Mouse (Mus musculus): ENCODE data around the gene Glrb. TPM values are rescaled to one million over a fixed set of nuclear protein-coding genes. Genes with fewer than 3 reads are reported as not detected.
A peak's percentile ranks its signal among the peaks of the same experiment; 100 is the strongest.

Gene Glrb
- polyA plus RNA-seq, 1 experiment from 2014 or later, result 26.9 TPM

GRCm38 (mm10) chr3:80880660-80881293 is 32.7 kb downstream of the Glrb start:
- H3K4me1 ChIP-seq (replicated peaks), result peaks cover 40% of the 10 kb centered on the region
- ATAC-seq (ENCODE audit: insufficient number of reproducible peaks, insufficient read depth, low FRiP score, low TSS enrichment, low read depth), result no peak
- H3K27me3 ChIP-seq, result no peaks in the 10 kb centered on the region
- WGBS, result 68% methylated on average over 6 of the region's 6 CpGs
- no peak overlapping the region for H3K9ac ChIP-seq (replicated peaks)
- no peaks in the 10 kb centered on the region; the same call in 1 of the 2 replicates for H3K36me3 ChIP-seq
- H3K4me2 ChIP-seq, result no peak overlapping the region
- H3K4me3 ChIP-seq (replicated peaks), result no peak overlapping the region
- no peaks in the 10 kb centered on the region for H3K9me3 ChIP-seq
- no peak overlapping the region for H3K27ac ChIP-seq

GRCm38 (mm10) chr3:80878571-80878970 is 34.9 kb downstream of the Glrb start:
- Histone ChIP-seq H3K36me3 (peaks cover 1% of the 10 kb centered on the region; the same call in 1 of the 2 replicates), H3K4me3 (replicated peaks) (no peak overlapping the region), H3K27ac (peak overlapping the region; percentile 64; the same call in 1 of the 2 replicates), H3K9me3 (no peaks in the 10 kb centered on the region), H3K4me2 (no peak overlapping the region), H3K4me1 (replicated peaks) (peaks cover 21% of the 10 kb centered on the region), H3K9ac (replicated peaks) (no peak overlapping the region), H3K27me3 (no peaks in the 10 kb centered on the region)
- 5% methylated on average over 5 of the region's 5 CpGs for WGBS
- peak; percentile 97 for ATAC-seq (ENCODE audit: insufficient number of reproducible peaks, insufficient read depth, low FRiP score, low TSS enrichment, low read depth)

- 79% methylated on average over 7 of the region's 7 CpGs for WGBS
- no peak for ATAC-seq (ENCODE audit: insufficient number of reproducible peaks, insufficient read depth, low FRiP score, low TSS enrichment, low read depth)
- H3K36me3 ChIP-seq, result peaks cover 6% of the 10 kb centered on the region; the same call in 1 of the 2 replicates
Measured at GRCm38 (mm10) chr3:80874690-80875353, 38.6 kb downstream of the Glrb start.

GRCm38 (mm10) chr3:80874081-80874480 is 39.4 kb downstream of the Glrb start:
- H3K36me3 ChIP-seq, result peaks cover 6% of the 10 kb centered on the region; the same call in 1 of the 2 replicates
- H3K4me3 ChIP-seq (replicated peaks), result no peak overlapping the region
- no peak overlapping the region for H3K4me2 ChIP-seq
- 56% methylated on average over 5 of the region's 5 CpGs for WGBS
- H3K9ac ChIP-seq (replicated peaks), result no peak overlapping the region
- H3K27ac ChIP-seq, result no peak overlapping the region
- H3K9me3 ChIP-seq, result no peaks in the 10 kb centered on the region
- no peak for ATAC-seq (ENCODE audit: insufficient number of reproducible peaks, insufficient read depth, low FRiP score, low TSS enrichment, low read depth)
- H3K4me1 ChIP-seq (replicated peaks), result peaks cover 8% of the 10 kb centered on the region
- no peaks in the 10 kb centered on the region for H3K27me3 ChIP-seq

More at GRCm38 (mm10) chr3:80874690-80875353, 38.6 kb downstream of the Glrb start:
- no peaks in the 10 kb centered on the region for H3K9me3 ChIP-seq
- H3K27me3 ChIP-seq, result no peaks in the 10 kb centered on the region
- no peak overlapping the region for H3K4me3 ChIP-seq (replicated peaks)
- H3K4me1 ChIP-seq (replicated peaks), result peaks cover 12% of the 10 kb centered on the region
- no peak overlapping the region for H3K4me2 ChIP-seq
- no peak overlapping the region for H3K9ac ChIP-seq (replicated peaks)
- no peak overlapping the region for H3K27ac ChIP-seq

DNA sequence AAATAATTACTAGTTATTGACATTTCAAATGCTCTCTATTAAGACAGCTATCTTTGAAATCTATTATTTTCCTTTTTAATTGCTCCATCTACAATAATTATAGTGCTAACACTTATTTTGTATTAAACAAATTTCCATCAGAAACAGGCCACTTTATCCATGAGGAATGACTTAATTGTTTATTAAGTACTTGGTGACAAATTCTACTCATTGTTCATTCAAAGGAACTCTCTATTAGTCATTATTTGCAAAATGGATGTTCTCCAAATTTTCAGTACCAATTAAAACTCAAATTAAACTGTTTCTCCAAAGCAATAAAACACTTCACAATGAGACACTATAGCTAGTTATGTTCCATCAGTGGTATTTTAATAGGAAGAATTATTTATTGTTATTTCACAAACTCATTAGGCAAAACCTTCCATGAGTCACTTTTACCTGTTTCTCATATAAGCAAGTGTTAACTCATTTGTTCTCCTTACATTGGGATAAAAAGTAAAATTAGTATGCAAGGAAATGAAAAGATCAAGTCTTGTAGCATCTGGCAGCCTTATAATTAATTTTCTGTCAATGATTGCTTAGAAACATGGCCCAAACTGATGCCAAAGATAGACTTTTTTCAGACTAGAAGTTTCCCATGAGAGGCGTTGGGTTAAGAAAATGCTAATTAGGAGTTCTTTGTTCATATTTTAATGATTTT is 41.8 kb downstream of the Glrb start:
- H3K27ac ChIP-seq, result no peak overlapping the region
- no peaks in the 10 kb centered on the region for H3K27me3 ChIP-seq
- WGBS, result 96% methylated on average over 1 of the region's 1 CpGs
- H3K9me3 ChIP-seq, result no peaks in the 10 kb centered on the region
- no peak overlapping the region for H3K4me3 ChIP-seq (replicated peaks)
- H3K9ac ChIP-seq (replicated peaks), result no peak overlapping the region
- H3K36me3 ChIP-seq, result peaks cover 6% of the 10 kb centered on the region; the same call in 1 of the 2 replicates
- ATAC-seq (ENCODE audit: insufficient number of reproducible peaks, insufficient read depth, low FRiP score, low TSS enrichment, low read depth), result no peak
- H3K4me1 ChIP-seq (replicated peaks), result no peaks in the 10 kb centered on the region
- H3K4me2 ChIP-seq, result no peak overlapping the region

DNA sequence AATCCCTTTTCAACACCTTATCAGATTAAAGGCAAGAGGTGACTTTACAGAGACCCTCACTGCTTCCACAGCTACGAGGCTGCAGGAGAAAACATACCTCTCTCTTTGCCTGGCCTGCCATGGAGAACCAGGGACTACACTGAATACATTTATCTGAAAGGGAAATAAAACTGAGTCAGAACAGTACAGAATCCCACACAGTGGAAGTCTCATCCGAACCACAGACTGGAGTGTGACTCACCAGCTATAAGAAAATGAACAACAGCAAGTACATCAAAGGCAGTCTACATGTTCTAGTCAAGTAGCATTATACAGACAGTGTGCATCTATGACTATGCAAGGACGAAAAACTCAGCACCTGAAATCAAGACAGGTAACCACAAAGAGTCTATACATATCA is 46.1 kb downstream of the Glrb start:
- H3K4me2 ChIP-seq, result no peak overlapping the region
- H3K27me3 ChIP-seq, result no peaks in the 10 kb centered on the region
- no peaks in the 10 kb centered on the region for H3K9me3 ChIP-seq
- no peaks in the 10 kb centered on the region; the same call in 1 of the 2 replicates for H3K36me3 ChIP-seq
- ATAC-seq (ENCODE audit: insufficient number of reproducible peaks, insufficient read depth, low FRiP score, low TSS enrichment, low read depth), result no peak
- 85% methylated on average over 3 of the region's 3 CpGs for WGBS
- H3K9ac ChIP-seq (replicated peaks), result no peak overlapping the region
- H3K27ac ChIP-seq, result no peak overlapping the region
- H3K4me3 ChIP-seq (replicated peaks), result no peak overlapping the region
- no peaks in the 10 kb centered on the region for H3K4me1 ChIP-seq (replicated peaks)

GRCm38 (mm10) chr3:80852912-80853507 is 60.5 kb downstream of the Glrb start:
- Histone ChIP-seq H3K4me1 (replicated peaks) (no peaks in the 10 kb centered on the region), H3K27me3 (no peaks in the 10 kb centered on the region), H3K9me3 (no peaks in the 10 kb centered on the region), H3K4me2 (no peak overlapping the region), H3K36me3 (peaks cover 13% of the 10 kb centered on the region; the same call in 1 of the 2 replicates), H3K9ac (replicated peaks) (no peak overlapping the region), H3K4me3 (replicated peaks) (no peak overlapping the region), H3K27ac (no peak overlapping the region)
- WGBS, result 85% methylated on average over 3 of the region's 3 CpGs
- no peak for ATAC-seq (ENCODE audit: insufficient number of reproducible peaks, insufficient read depth, low FRiP score, low TSS enrichment, low read depth)

GRCm38 (mm10) chr3:80850947-80851346 is 62.5 kb downstream of the Glrb start:
- ATAC-seq (ENCODE audit: insufficient number of reproducible peaks, insufficient read depth, low FRiP score, low TSS enrichment, low read depth), result no peak
- H3K27ac ChIP-seq, result no peak overlapping the region
- H3K4me1 ChIP-seq (replicated peaks), result no peaks in the 10 kb centered on the region
- H3K27me3 ChIP-seq, result no peaks in the 10 kb centered on the region
- H3K9me3 ChIP-seq, result no peaks in the 10 kb centered on the region
- peaks cover 9% of the 10 kb centered on the region; the same call in 1 of the 2 replicates for H3K36me3 ChIP-seq
- H3K9ac ChIP-seq (replicated peaks), result no peak overlapping the region
- H3K4me2 ChIP-seq, result no peak overlapping the region
- 87% methylated on average over 10 of the region's 10 CpGs for WGBS
- H3K4me3 ChIP-seq (replicated peaks), result no peak overlapping the region

- no peaks in the 10 kb centered on the region for H3K9me3 ChIP-seq
- H3K4me2 ChIP-seq, result no peak overlapping the region
- no peaks in the 10 kb centered on the region for H3K27me3 ChIP-seq
- no peak for ATAC-seq (ENCODE audit: insufficient number of reproducible peaks, insufficient read depth, low FRiP score, low TSS enrichment, low read depth)
- no peak overlapping the region for H3K4me3 ChIP-seq (replicated peaks)
- H3K4me1 ChIP-seq (replicated peaks), result no peaks in the 10 kb centered on the region; the same call in 1 of the 2 replicates
- 62% methylated on average over 2 of the region's 2 CpGs for WGBS
- H3K36me3 ChIP-seq, result 0 out of 2 replicates have a peak, but pooled peaks cover under 1% of the 10 kb centered on the region
- H3K27ac ChIP-seq, result no peak overlapping the region
- no peak overlapping the region for H3K9ac ChIP-seq (replicated peaks)
Measured at GRCm38 (mm10) chr3:80845634-80846033, 67.8 kb downstream of the Glrb start.

DNA sequence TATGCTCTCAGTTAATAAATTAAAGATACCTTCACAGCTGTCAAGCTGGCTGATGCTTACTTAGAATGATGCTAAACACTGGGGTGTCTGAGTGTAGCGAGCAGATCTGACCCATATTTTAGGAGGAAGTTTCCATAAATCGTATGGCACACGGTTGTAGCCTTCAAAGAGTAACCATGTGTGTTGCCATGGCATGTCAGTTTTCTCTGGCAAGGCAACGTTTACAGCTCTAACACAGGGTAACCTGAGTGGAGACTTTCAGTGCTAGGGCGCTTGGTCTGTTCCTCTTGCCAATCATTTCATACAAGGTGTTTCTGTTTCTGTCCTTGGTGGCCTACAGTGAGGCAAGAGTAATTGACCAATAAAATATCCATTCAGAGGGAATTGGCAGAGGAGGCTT is 73.6 kb downstream of the Glrb start:
- no peak overlapping the region for H3K4me3 ChIP-seq (replicated peaks)
- no peaks in the 10 kb centered on the region for H3K36me3 ChIP-seq
- peak overlapping the region; percentile 66 for H3K27ac ChIP-seq
- ATAC-seq (ENCODE audit: insufficient number of reproducible peaks, insufficient read depth, low FRiP score, low TSS enrichment, low read depth), result peak; percentile 55; the same call in 1 of the 2 replicates
- peaks cover 20% of the 10 kb centered on the region for H3K4me1 ChIP-seq (replicated peaks)
- H3K9ac ChIP-seq (replicated peaks), result no peak overlapping the region
- WGBS, result 31% methylated on average over 5 of the region's 5 CpGs
- no peaks in the 10 kb centered on the region for H3K9me3 ChIP-seq
- H3K27me3 ChIP-seq, result no peaks in the 10 kb centered on the region
- H3K4me2 ChIP-seq, result no peak overlapping the region; the same call in 1 of the 2 replicates

DNA sequence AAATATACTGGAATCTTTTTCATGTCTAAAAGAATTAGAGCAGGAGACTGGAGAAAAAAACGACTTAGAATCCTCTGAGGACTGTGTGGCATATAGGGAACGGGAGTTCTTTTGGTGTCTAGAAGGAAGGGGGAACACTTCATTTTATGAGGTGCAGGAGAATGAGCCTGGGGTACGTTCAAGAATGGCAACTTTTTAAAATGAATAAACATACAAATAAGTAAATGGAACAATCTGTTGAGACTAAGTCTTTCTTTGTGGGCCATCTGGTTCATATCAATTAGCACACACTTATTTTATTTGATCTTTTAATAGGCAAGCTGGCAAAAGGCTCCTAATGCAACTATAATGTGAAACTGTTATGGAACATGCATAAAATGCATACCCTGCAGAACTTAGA is 75.9 kb downstream of the Glrb start:
- peak; percentile 83 for ATAC-seq (ENCODE audit: insufficient number of reproducible peaks, insufficient read depth, low FRiP score, low TSS enrichment, low read depth)
- H3K4me1 ChIP-seq (replicated peaks), result peaks cover 20% of the 10 kb centered on the region
- no peaks in the 10 kb centered on the region for H3K36me3 ChIP-seq
- H3K4me3 ChIP-seq (replicated peaks), result no peak overlapping the region
- no peak overlapping the region for H3K9ac ChIP-seq (replicated peaks)
- no peak overlapping the region for H3K27ac ChIP-seq
- H3K4me2 ChIP-seq, result no peak overlapping the region
- no peaks in the 10 kb centered on the region for H3K27me3 ChIP-seq
- H3K9me3 ChIP-seq, result no peaks in the 10 kb centered on the region
- 8% methylated on average over 3 of the region's 3 CpGs for WGBS

All from limb, embryonic 12.5 days (tissue).